Mouse (Mus musculus) bone marrow, adult 2 months (tissue): Measurements from ENCODE around the gene Lgals3.

Source experiments
- CTCF ChIP-seq: fragments of 200-500 bp; IDR thresholded peaks from 2 replicates; pipeline ENCODE4 v1.5.1; 2011; ENCODE audit warnings: low read length, control low read depth; ENCODE audit not compliant: control insufficient read depth, insufficient read depth
- POLR2A ChIP-seq: fragments of 200-500 bp; IDR thresholded peaks from 2 replicates; pipeline ENCODE4 v1.6.1; 2011; ENCODE audit warnings: low read depth, mild to moderate bottlenecking, control low read depth, low read length, borderline replicate concordance; ENCODE audit not compliant: control insufficient read depth

DNA sequence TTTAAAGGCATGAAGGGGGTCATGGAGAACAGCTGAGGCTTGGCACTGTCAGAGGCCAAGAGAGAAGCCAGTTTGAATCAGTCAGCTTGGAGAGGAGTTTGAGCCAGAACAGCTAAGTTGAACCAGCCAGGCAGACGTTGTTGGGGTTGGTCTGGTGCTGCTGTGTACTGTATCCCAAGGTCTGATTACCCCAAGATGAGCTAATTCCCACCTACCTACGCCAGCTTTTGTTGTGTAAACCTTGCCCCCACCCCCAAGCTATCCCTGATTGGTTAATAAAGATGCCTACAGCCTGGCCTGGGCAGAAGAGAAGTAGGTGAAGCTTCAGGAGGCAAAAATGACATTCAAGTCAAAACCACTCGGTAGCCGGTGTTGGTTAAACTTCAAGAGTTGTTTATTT lies 54.9 kb downstream of the Lgals3 start:
- TF ChIP-seq CTCF: no peak
- TF ChIP-seq POLR2A: no peak
